Mouse (Mus musculus) left cerebral cortex, adult 18-20 months (tissue): ENCODE data around the gene Rbpjl. TPM values are rescaled to one million over a fixed set of nuclear protein-coding genes. Genes with fewer than 3 reads are reported as not detected.

ENCODE experiments used
- DNase-seq, 2 experiments: peaks; one replicate each; pipeline ENCODE4 v3.0.0; 2021 to 2022; ENCODE audit warnings: low spot score in 2 of 2, mixed read lengths in 1 of 2
- total RNA-seq, 2 experiments: library from RNA; stranded (reverse); gene quantifications; 2 replicates each; pipeline ENCODE4 v1.2.3; 2021

Rbpjl gene
- total RNA-seq, 2 experiments from 2014 or later: 0.33 to 0.56 TPM

GRCm38 (mm10) chr2:164443460-164444000, 40.6 kb downstream of the Rbpjl start, which contains the start of gene Sdc4:
TSS of gene Sdc4 (minus strand) at chr2:164443887.
- no peak for DNase-seq

GRCm38 (mm10) chr2:164444701-164445100, 41.8 kb downstream of the Rbpjl start:
- DNase-seq: no peak

- DNase-seq: no peak
These were observed 42.6 kb downstream of the Rbpjl start for GRCm38 (mm10) chr2:164445399-164446085.

GRCm38 (mm10) chr2:164446086-164446469, 43.1 kb downstream of the Rbpjl start:
- DNase-seq: no peak

GRCm38 (mm10) chr2:164448140-164448539, 45.2 kb downstream of the Rbpjl start:
- no peak for DNase-seq

GRCm38 (mm10) chr2:164448921-164449320, 46.0 kb downstream of the Rbpjl start:
- DNase-seq: no peak

GRCm38 (mm10) chr2:164449341-164450042, 46.6 kb downstream of the Rbpjl start:
- DNase-seq: no peak

- no peak for DNase-seq
These were observed 49.2 kb downstream of the Rbpjl start for GRCm38 (mm10) chr2:164452000-164452676.

GRCm38 (mm10) chr2:164453047-164453757, 50.3 kb downstream of the Rbpjl start:
- DNase-seq: no peak

GRCm38 (mm10) chr2:164453887-164454500, 51.1 kb downstream of the Rbpjl start:
- no peak for DNase-seq

- DNase-seq: peak; percentile 89 to 91
These were observed 51.9 kb downstream of the Rbpjl start for GRCm38 (mm10) chr2:164454846-164455245.

- DNase-seq: no peak
These were observed 52.7 kb downstream of the Rbpjl start for GRCm38 (mm10) chr2:164455421-164456190.

- no peak for DNase-seq
These were observed 53.5 kb downstream of the Rbpjl start for GRCm38 (mm10) chr2:164456413-164456812.

- peak in 1 of 2 experiments; percentile 31 for DNase-seq
These were observed 53.9 kb downstream of the Rbpjl start, which contains the start of gene Sys1 for GRCm38 (mm10) chr2:164456864-164457300. TSS of gene Sys1 (plus strand) at chr2:164456964.

- DNase-seq: no peak
These were observed 55.0 kb downstream of the Rbpjl start for GRCm38 (mm10) chr2:164457942-164458341.

- no peak for DNase-seq
These were observed 55.6 kb downstream of the Rbpjl start for GRCm38 (mm10) chr2:164458535-164458934.

- DNase-seq: peak; percentile 97
These were observed 58.0 kb downstream of the Rbpjl start, which contains the start of gene Gm20458 for GRCm38 (mm10) chr2:164460745-164461551. TSS of gene Gm20458 (plus strand) at chr2:164460967.
